Mouse (Mus musculus): Measurements from ENCODE around the gene Hsd17b6.

- no peak for TF ChIP-seq CTCF (IDR thresholded peaks at IDR 0.05; ENCODE audit: low read depth, low read length)
- TF ChIP-seq EP300 (IDR thresholded peaks at IDR 0.05; ENCODE audit: insufficient read depth, low read depth, low read length) = no peak
- no peak for TF ChIP-seq POLR2A (IDR thresholded peaks at IDR 0.05; ENCODE audit: insufficient read depth, low read length)
These were observed 4.1 kb downstream of the Hsd17b6 start for GRCm38 (mm10) chr10:128003281-128003801.

Measured in ES-Bruce4 (cell line).